Comparison of ENCODE assay signal across 8 mouse cellular contexts in the genomic region with DNA sequence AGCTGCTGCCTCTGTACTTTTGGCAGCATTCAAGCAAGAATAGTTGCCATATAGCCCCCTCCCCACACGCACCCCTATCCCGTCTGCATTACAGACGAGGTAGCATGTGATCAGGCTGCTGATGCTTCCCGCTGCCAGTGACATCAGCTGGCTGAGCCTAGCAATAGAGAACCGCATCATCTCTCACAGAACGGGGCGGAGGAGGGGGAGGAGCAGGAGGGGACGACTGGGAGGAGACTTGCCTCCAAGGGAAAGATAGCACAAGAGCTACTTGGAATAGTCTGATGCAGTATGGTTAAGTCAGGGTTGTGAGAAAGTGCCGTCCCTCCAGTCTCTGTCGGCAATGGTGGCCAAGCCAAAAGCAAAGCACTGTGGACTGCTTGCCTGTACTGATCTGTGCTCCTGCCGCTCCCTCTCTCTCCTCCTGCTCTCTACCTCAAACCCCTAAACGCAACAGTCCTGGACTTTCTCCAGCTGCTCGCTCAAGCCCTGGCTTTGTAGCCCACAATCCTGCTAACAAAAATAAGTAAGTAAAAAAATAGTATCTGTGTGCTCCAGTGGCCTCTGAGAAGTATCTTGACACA. TPM values are rescaled to one million over a fixed set of nuclear protein-coding genes. Genes with fewer than 3 reads are reported as not detected.
A peak's percentile ranks its signal among the peaks of the same experiment; 100 is the strongest.
DNase-seq lines count a peak whose midpoint lies in the region; ATAC-seq and TF ChIP-seq lines count a peak whose summit lies in the region.

No protein-coding gene starts in this region.

- TF ChIP-seq POLR2A in cortical plate, adult 2 months (IDR thresholded peaks at IDR 0.05; ENCODE audit: extremely low read depth, insufficient read depth, low read length): peak; percentile 80; the same call in 1 of the 2 replicates

- H3K36me3 ChIP-seq in kidney, embryonic 16.5 days (ENCODE audit: insufficient read depth, low read length): no peaks in the 10 kb centered on the region
- no peaks in the 10 kb centered on the region for H3K36me3 ChIP-seq in intestine, embryonic 16.5 days (ENCODE audit: control insufficient read depth, insufficient read depth, low read length)
- no peaks in the 10 kb centered on the region for H3K36me3 ChIP-seq in lung, embryonic 15.5 days

- peaks cover 5% of the 10 kb centered on the region; the same call in 1 of the 2 replicates for H3K27me3 ChIP-seq in kidney, embryonic 16.5 days (ENCODE audit: insufficient read depth, low read length)
- no peaks in the 10 kb centered on the region; the same call in 1 of the 2 replicates for H3K27me3 ChIP-seq in intestine, embryonic 16.5 days (replicated peaks; ENCODE audit: control insufficient read depth, insufficient read depth, low read length)
- peaks cover 10% of the 10 kb centered on the region for H3K27me3 ChIP-seq in lung, embryonic 15.5 days

- peaks cover 5% of the 10 kb centered on the region; the same call in 1 of the 2 replicates for H3K4me1 ChIP-seq in kidney, embryonic 16.5 days (ENCODE audit: insufficient read depth, low read length)
- H3K4me1 ChIP-seq in cortical plate, adult 2 months (ENCODE audit: control insufficient read depth, insufficient read depth, low read length): peaks cover 7% of the 10 kb centered on the region
- H3K4me1 ChIP-seq in intestine, embryonic 16.5 days (ENCODE audit: control insufficient read depth, insufficient read depth, low read length): no peaks in the 10 kb centered on the region
- no peaks in the 10 kb centered on the region for H3K4me1 ChIP-seq in lung, embryonic 15.5 days

- H3K9ac ChIP-seq in kidney, embryonic 16.5 days (replicated peaks; ENCODE audit: low read length): no peak overlapping the region
- no peak overlapping the region for H3K9ac ChIP-seq in intestine, embryonic 16.5 days (ENCODE audit: low read depth, low read length)
- no peak overlapping the region for H3K9ac ChIP-seq in lung, embryonic 15.5 days

- peak overlapping the region; percentile 27 for H3K4me2 ChIP-seq in kidney, embryonic 16.5 days (replicated peaks; ENCODE audit: low read depth, low read length)
- H3K4me2 ChIP-seq in intestine, embryonic 16.5 days (ENCODE audit: low read depth, low read length): peak overlapping the region; percentile 3; the same call in 1 of the 2 replicates
- peak overlapping the region; percentile 28 for H3K4me2 ChIP-seq in lung, embryonic 15.5 days

- 5% methylated on average over 13 of the region's 13 CpGs for WGBS in kidney, embryonic 16.5 days
- 6% methylated on average over 13 of the region's 13 CpGs for WGBS in intestine, embryonic 16.5 days
- 6% methylated on average over 13 of the region's 13 CpGs for WGBS in lung, embryonic 15.5 days

- no peaks in the 10 kb centered on the region for H3K9me3 ChIP-seq in kidney, embryonic 16.5 days (ENCODE audit: low read length)
- H3K9me3 ChIP-seq in intestine, embryonic 16.5 days (ENCODE audit: control insufficient read depth, low read length): no peaks in the 10 kb centered on the region
- H3K9me3 ChIP-seq in lung, embryonic 15.5 days: no peaks in the 10 kb centered on the region

- DNase-seq in kidney, adult 18-20 months: no peak
- peak; percentile 22 for DNase-seq in gastrocnemius, postnatal 10 days
- DNase-seq in retina, embryonic 14.5 days (ENCODE audit: low spot score): peak; percentile 65
- no peak for DNase-seq in thymus, postnatal 14 days

- ATAC-seq in kidney, embryonic 16.5 days (ENCODE audit: low FRiP score, low TSS enrichment): peak; percentile 67; the same call in 1 of the 2 replicates
- peak; percentile 53 for ATAC-seq in intestine, embryonic 16.5 days
- peak; percentile 59; the same call in 1 of the 2 replicates for ATAC-seq in lung, embryonic 15.5 days (ENCODE audit: borderline replicate concordance, extremely low read depth, low FRiP score, low TSS enrichment)

- H3K4me3 ChIP-seq in kidney, embryonic 16.5 days (ENCODE audit: low read length): no peak overlapping the region
- peak overlapping the region; percentile 44 for H3K4me3 ChIP-seq in cortical plate, adult 2 months (ENCODE audit: insufficient read depth, low read length)
- no peak overlapping the region for H3K4me3 ChIP-seq in intestine, embryonic 16.5 days (ENCODE audit: low read length)
- H3K4me3 ChIP-seq in lung, embryonic 15.5 days: no peak overlapping the region

- no peak overlapping the region for H3K27ac ChIP-seq in kidney, embryonic 16.5 days (ENCODE audit: low read length)
- 0 out of 2 replicates have a peak overlapping the region, but pooled peaks have one; percentile 0 for H3K27ac ChIP-seq in cortical plate, adult 2 months (ENCODE audit: insufficient read depth, low read length)
- no peak overlapping the region for H3K27ac ChIP-seq in intestine, embryonic 16.5 days (ENCODE audit: low read length)
- H3K27ac ChIP-seq in lung, embryonic 15.5 days: no peak overlapping the region

- no peak for TF ChIP-seq CTCF in cortical plate, adult 2 months (IDR thresholded peaks at IDR 0.05; ENCODE audit: extremely low read depth, insufficient read depth, low read length)

RNA-seq across cellular contexts. Expression of a gene that starts 27.4 kb away (rescaled TPM):
- 1,196 and 1,210 TPM in 2 replicates for polyA plus RNA-seq in kidney, embryonic 16.5 days (2015; fragmentation: Nextera tagmentation; extraction: Ambion mirVana)
- 862 and 880 TPM in 2 replicates for polyA plus RNA-seq in cortical plate, adult 2 months (2012; rRNA removed)
- total RNA-seq in gastrocnemius, postnatal 10 days (2021): 1,000 to 10,000 TPM; 1,068 to 1,095 TPM
- polyA plus RNA-seq in intestine, embryonic 16.5 days (2015; fragmentation: Nextera tagmentation; extraction: Ambion mirVana): 1,024 and 1,136 TPM in 2 replicates
- 1,194 and 1,258 TPM in 2 replicates for polyA plus RNA-seq in lung, embryonic 15.5 days (2015; fragmentation: Nextera tagmentation; extraction: Ambion mirVana)

Comparison
In these comparisons a context has a peak if more than half of its experiments do, and no peak if none do; other contexts are left out.
1. DNase-seq: peak in gastrocnemius, postnatal 10 days (single experiment) and retina, embryonic 14.5 days (single experiment); none in kidney, adult 18-20 months (single experiment) and thymus, postnatal 14 days (single experiment).
2. Peak in every context shown above with its lines, with median percentiles within 50 percentile points of each other: ATAC-seq and H3K4me2 ChIP-seq.